Mouse (Mus musculus): ENCODE data around the gene Unc5a.

The Unc5a gene

GRCm38 (mm10) chr13:54955695-54956471 is 6.7 kb downstream of the Unc5a start:
- DNase-seq (ENCODE audit: low spot score) = no peak

GRCm38 (mm10) chr13:54957281-54957680 is 8.1 kb downstream of the Unc5a start:
- no peak for DNase-seq (ENCODE audit: low spot score)

- DNase-seq (ENCODE audit: low spot score) = no peak
These were observed 10.0 kb downstream of the Unc5a start for GRCm38 (mm10) chr13:54959059-54959701.

- DNase-seq (ENCODE audit: low spot score) = no peak
These were observed 10.6 kb downstream of the Unc5a start for GRCm38 (mm10) chr13:54959842-54960241.

GRCm38 (mm10) chr13:54960491-54960890 is 11.3 kb downstream of the Unc5a start:
- DNase-seq (ENCODE audit: low spot score) = no peak

- DNase-seq (ENCODE audit: low spot score) = no peak
These were observed 16.0 kb downstream of the Unc5a start for GRCm38 (mm10) chr13:54965256-54965655.

DNA sequence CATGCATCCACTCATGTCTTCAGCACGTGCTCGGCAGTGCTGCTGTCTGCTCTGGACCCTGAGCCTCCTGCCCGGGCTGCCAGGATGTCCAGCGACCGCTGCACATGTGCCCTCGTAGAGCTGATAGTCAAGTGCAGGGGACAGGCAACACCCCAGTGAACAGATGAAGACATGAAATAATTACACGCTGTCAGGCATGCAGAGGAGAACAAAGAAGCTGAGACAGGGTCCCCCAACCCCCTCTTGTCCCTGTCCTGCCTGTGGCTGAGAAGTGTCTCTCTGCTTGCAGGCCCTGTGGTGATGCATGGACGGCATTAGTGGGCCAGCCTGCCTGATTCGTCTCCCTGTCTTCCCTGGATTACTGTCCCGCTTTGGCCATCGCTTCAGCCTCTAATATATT is 18.3 kb downstream of the Unc5a start:
- DNase-seq (ENCODE audit: low spot score) = no peak

DNA sequence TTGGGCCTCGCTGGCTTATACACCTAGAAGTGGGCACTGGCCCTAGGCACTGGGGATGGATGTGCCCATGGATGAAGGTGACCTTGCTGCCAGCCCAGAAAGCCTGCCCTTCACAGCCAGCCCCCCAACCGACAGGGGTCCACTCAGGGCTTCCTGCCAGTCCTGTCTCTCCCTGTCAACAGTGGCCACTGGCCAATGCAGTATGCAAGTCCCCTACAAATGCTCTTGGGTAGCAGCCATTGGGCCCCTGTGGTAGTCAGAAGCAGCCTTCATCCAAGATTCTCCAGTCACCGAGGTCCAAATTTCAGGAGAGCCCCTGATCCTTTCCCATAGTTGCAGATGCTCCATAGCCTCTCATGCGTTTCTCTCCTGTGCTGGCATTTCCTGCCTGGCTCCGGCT is 19.4 kb downstream of the Unc5a start:
- no peak for DNase-seq (ENCODE audit: low spot score)

GRCm38 (mm10) chr13:54969513-54969912 is 20.3 kb downstream of the Unc5a start:
- DNase-seq (ENCODE audit: low spot score) = no peak

- DNase-seq (ENCODE audit: low spot score) = no peak
These were observed 21.5 kb downstream of the Unc5a start for GRCm38 (mm10) chr13:54970521-54971247.

GRCm38 (mm10) chr13:54975546-54975945 is 26.3 kb downstream of the Unc5a start:
- DNase-seq (ENCODE audit: low spot score) = no peak

DNA sequence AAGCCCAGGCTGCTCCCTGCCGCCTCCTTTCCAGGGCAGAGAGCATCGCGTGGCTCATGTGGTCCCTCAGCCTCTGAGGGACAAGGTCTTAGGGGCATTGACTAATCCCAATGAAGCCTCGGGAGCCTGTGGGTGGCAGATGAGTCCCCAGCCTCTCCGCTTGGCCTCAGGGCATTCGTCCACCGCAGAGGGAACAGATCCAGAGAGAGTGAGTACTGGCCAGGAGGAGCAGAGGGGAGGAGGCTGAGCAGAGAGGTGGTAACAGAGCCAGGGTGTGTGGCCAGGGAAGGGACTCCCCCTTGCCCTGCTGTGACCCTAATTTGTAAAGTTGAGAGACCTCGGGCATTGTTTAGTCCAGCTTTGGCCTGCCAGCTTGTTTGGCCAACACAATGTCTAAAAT is 29.6 kb downstream of the Unc5a start:
- no peak for DNase-seq (ENCODE audit: low spot score)

GRCm38 (mm10) chr13:54980957-54981356 is 31.7 kb downstream of the Unc5a start:
- DNase-seq (ENCODE audit: low spot score) = no peak

- no peak for DNase-seq (ENCODE audit: low spot score)
These were observed 33.8 kb downstream of the Unc5a start for GRCm38 (mm10) chr13:54983001-54983400.

GRCm38 (mm10) chr13:54983614-54984013 is 34.4 kb downstream of the Unc5a start:
- no peak for DNase-seq (ENCODE audit: low spot score)

- DNase-seq (ENCODE audit: low spot score) = no peak
These were observed 38.2 kb downstream of the Unc5a start for GRCm38 (mm10) chr13:54987405-54987804.

- no peak for DNase-seq (ENCODE audit: low spot score)
These were observed 39.1 kb downstream of the Unc5a start for GRCm38 (mm10) chr13:54988181-54988760.

DNA sequence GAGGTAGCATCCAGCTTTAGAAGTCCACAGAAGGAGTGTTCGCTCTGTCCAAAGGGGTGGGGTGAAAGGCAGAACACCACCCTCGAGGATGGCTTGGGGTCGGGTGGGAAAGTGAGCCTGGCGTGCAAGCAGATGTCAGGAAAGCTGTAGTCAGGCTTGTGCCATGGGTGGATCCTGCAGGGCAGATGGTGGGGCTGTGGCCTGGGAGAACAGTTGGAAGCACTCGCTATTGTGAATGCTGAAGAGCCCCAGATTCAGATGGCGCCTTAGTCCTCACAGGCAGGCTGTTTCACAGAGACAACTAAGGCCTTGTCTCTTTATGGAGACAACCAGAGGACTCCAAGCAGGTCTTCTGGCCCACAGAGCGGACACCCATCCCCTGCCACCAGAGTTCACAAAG is 43.0 kb downstream of the Unc5a start:
- DNase-seq (ENCODE audit: low spot score) = no peak

DNA sequence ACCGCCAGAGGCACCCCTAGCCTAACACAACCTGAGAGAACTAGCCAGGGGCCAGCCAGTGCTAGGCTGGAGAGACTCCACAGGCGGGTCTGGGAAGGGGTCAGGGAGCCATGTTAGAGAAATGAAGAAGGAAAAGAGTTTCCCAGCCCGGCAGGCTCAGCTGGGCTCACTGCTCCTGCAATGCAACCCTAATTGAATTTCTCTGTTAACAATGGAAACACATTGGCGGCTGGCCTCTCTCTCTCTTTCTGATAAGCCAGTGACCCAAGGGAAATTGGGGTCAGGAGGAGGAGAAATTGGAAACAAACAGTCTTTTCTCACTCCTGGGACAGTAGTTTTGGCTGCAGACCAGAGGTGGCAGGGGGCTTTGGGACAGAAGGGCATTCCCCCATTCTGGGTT is 45.4 kb downstream of the Unc5a start:
- DNase-seq (ENCODE audit: low spot score) = no peak

GRCm38 (mm10) chr13:54995161-54995560 is 46.0 kb downstream of the Unc5a start:
- no peak for DNase-seq (ENCODE audit: low spot score)

DNA sequence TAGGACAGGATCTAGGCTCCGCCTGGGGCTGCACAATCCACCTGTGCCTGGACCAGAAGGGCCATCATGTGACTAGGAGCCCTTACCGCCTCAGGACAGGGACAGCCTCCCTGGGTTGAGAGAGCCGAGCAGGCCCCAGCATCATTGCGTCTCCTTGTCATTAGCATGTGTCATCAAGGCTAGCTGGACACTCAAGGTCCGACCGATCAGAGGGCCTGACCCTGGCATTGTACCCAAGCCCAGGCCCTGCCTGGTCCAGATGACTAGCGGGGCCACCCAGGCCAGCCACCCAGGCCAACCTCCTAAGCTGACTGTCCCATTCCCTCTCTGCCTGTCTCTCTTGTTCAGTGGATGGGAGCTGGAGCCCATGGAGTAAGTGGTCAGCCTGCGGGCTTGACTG is 48.4 kb downstream of the Unc5a start:
- no peak for DNase-seq (ENCODE audit: low spot score)

GRCm38 (mm10) chr13:55000433-55000832 is 51.2 kb downstream of the Unc5a start:
- DNase-seq (ENCODE audit: low spot score) = no peak

- no peak for DNase-seq (ENCODE audit: low spot score)
These were observed 52.9 kb downstream of the Unc5a start for GRCm38 (mm10) chr13:55002090-55002489.

Measured in ovary, postnatal 10 days (tissue).